Mouse (Mus musculus): Measurements from ENCODE around the gene Snx27. TPM values are rescaled to one million over a fixed set of nuclear protein-coding genes. Genes with fewer than 3 reads are reported as not detected.

Snx27 gene
- polyA plus RNA-seq, 1 experiment from 2014 or later: 39.3 TPM

- no peak for DNase-seq (ENCODE audit: low spot score)
Observed at GRCm38 (mm10) chr3:94574506-94574905, 8.0 kb downstream of the Snx27 start.

- DNase-seq (ENCODE audit: low spot score): no peak
Observed at GRCm38 (mm10) chr3:94567242-94567641, 15.3 kb downstream of the Snx27 start.

- DNase-seq (ENCODE audit: low spot score): no peak
Observed at GRCm38 (mm10) chr3:94565557-94565956, 17.0 kb downstream of the Snx27 start.

- DNase-seq (ENCODE audit: low spot score): no peak
Observed at GRCm38 (mm10) chr3:94565127-94565526, 17.4 kb downstream of the Snx27 start.

GRCm38 (mm10) chr3:94564356-94565010 is 18.0 kb downstream of the Snx27 start:
- no peak for DNase-seq (ENCODE audit: low spot score)

GRCm38 (mm10) chr3:94563163-94563562 is 19.4 kb downstream of the Snx27 start:
- no peak for DNase-seq (ENCODE audit: low spot score)

GRCm38 (mm10) chr3:94559931-94560429 is 22.5 kb downstream of the Snx27 start:
- DNase-seq (ENCODE audit: low spot score): no peak

GRCm38 (mm10) chr3:94549041-94549440 is 33.5 kb downstream of the Snx27 start:
- DNase-seq (ENCODE audit: low spot score): no peak

GRCm38 (mm10) chr3:94537187-94537586 is 45.3 kb downstream of the Snx27 start:
- DNase-seq (ENCODE audit: low spot score): no peak

GRCm38 (mm10) chr3:94533968-94534367 is 48.5 kb downstream of the Snx27 start:
- DNase-seq (ENCODE audit: low spot score): peak; percentile 26

- no peak for DNase-seq (ENCODE audit: low spot score)
Observed at GRCm38 (mm10) chr3:94526731-94527130, 55.8 kb downstream of the Snx27 start.

- DNase-seq (ENCODE audit: low spot score): peak; percentile 7
Observed at GRCm38 (mm10) chr3:94506664-94507063, 75.9 kb downstream of the Snx27 start.

GRCm38 (mm10) chr3:94502243-94502642 is 80.3 kb downstream of the Snx27 start:
- peak; percentile 14 for DNase-seq (ENCODE audit: low spot score)

- DNase-seq (ENCODE audit: low spot score): no peak
Observed at GRCm38 (mm10) chr3:94497162-94497561, 85.4 kb downstream of the Snx27 start.

GRCm38 (mm10) chr3:94487581-94487980 is 94.9 kb downstream of the Snx27 start:
- DNase-seq (ENCODE audit: low spot score): no peak

- no peak for DNase-seq (ENCODE audit: low spot score)
Observed at GRCm38 (mm10) chr3:94485922-94486321, 96.6 kb downstream of the Snx27 start.

GRCm38 (mm10) chr3:94483790-94484439 is 98.6 kb downstream of the Snx27 start:
- no peak for DNase-seq (ENCODE audit: low spot score)

- no peak for DNase-seq (ENCODE audit: low spot score)
Observed at GRCm38 (mm10) chr3:94482764-94483385, 99.6 kb downstream of the Snx27 start.

- DNase-seq (ENCODE audit: low spot score): no peak
Observed at GRCm38 (mm10) chr3:94481429-94481828, 101.1 kb downstream of the Snx27 start.

- DNase-seq (ENCODE audit: low spot score): no peak
Observed at GRCm38 (mm10) chr3:94480291-94480884, 102.1 kb downstream of the Snx27 start, which contains the start of gene Riiad1. TSS of gene Riiad1 (minus strand) at chr3:94480341.

GRCm38 (mm10) chr3:94479564-94479963 is 103.0 kb downstream of the Snx27 start:
- no peak for DNase-seq (ENCODE audit: low spot score)

GRCm38 (mm10) chr3:94478591-94479169 is 103.8 kb downstream of the Snx27 start:
- no peak for DNase-seq (ENCODE audit: low spot score)
